Mouse (Mus musculus) testis, postnatal 14 days (tissue): Measurements from ENCODE around the gene Adamts7.

Source experiments
- DNase-seq: peaks from one replicate; pipeline ENCODE4 v3.0.0; 2021; ENCODE audit warnings: low spot score

Adamts7 gene

GRCm38 (mm10) chr9:90235258-90235882 lies 72.5 kb downstream of the Adamts7 start:
- DNase-seq: no peak

GRCm38 (mm10) chr9:90236817-90237216 lies 73.9 kb downstream of the Adamts7 start:
- DNase-seq: no peak

- DNase-seq: no peak
Observed at GRCm38 (mm10) chr9:90237232-90238062, 74.6 kb downstream of the Adamts7 start.

- DNase-seq: no peak
Observed at GRCm38 (mm10) chr9:90240560-90240959, 77.7 kb downstream of the Adamts7 start.

- DNase-seq: no peak
Observed at GRCm38 (mm10) chr9:90241041-90241440, 78.2 kb downstream of the Adamts7 start.

GRCm38 (mm10) chr9:90241618-90242017 lies 78.7 kb downstream of the Adamts7 start:
- no peak for DNase-seq

GRCm38 (mm10) chr9:90242291-90242690 lies 79.4 kb downstream of the Adamts7 start:
- DNase-seq: no peak

- DNase-seq: no peak
Observed at GRCm38 (mm10) chr9:90242855-90243254, 80.0 kb downstream of the Adamts7 start.

GRCm38 (mm10) chr9:90244301-90245151 lies 81.7 kb downstream of the Adamts7 start:
- no peak for DNase-seq

- no peak for DNase-seq
Observed at GRCm38 (mm10) chr9:90245206-90245605, 82.3 kb downstream of the Adamts7 start.

- DNase-seq: no peak
Observed at GRCm38 (mm10) chr9:90245781-90246180, 82.9 kb downstream of the Adamts7 start.

GRCm38 (mm10) chr9:90247316-90247715 lies 84.4 kb downstream of the Adamts7 start:
- DNase-seq: no peak

- no peak for DNase-seq
Observed at GRCm38 (mm10) chr9:90248326-90248725, 85.5 kb downstream of the Adamts7 start.

GRCm38 (mm10) chr9:90249036-90249435 lies 86.2 kb downstream of the Adamts7 start:
- DNase-seq: no peak

- DNase-seq: no peak
Observed at GRCm38 (mm10) chr9:90250141-90250775, 87.4 kb downstream of the Adamts7 start.

GRCm38 (mm10) chr9:90250964-90251750 lies 88.3 kb downstream of the Adamts7 start:
- DNase-seq: no peak

GRCm38 (mm10) chr9:90253181-90253580 lies 90.3 kb downstream of the Adamts7 start:
- DNase-seq: no peak

GRCm38 (mm10) chr9:90255844-90256405 lies 93.1 kb downstream of the Adamts7 start:
- DNase-seq: no peak

- DNase-seq: no peak
Observed at GRCm38 (mm10) chr9:90257220-90257619, 94.4 kb downstream of the Adamts7 start.
